Mouse (Mus musculus) stomach, embryonic 16.5 days (tissue): ENCODE measurements around the gene Mgat4e. TPM values are rescaled to one million over a fixed set of nuclear protein-coding genes. Genes with fewer than 3 reads are reported as not detected.
"Not testable (repeated sequence)": the region's sequence is repeated elsewhere in the genome, so short reads cannot be mapped to it uniquely, and the experiment has no call there.

Experiments
- ATAC-seq: fragments of 200-750 bp; cut with Nextera tagmentation; 2 replicates; pipeline ENCODE4 v1.8.0; 2017; ENCODE audit warnings: moderate number of reproducible peaks, moderate TSS enrichment; ENCODE audit not compliant: insufficient read depth, low FRiP score
- H3K27ac ChIP-seq: fragments of 300-500 bp; sonication (generic); 2 replicates; pipeline ENCODE4 v1.5.1; 2014; ENCODE audit warnings: low read length
- H3K27me3 ChIP-seq: fragments of 300-500 bp; sonication (generic); 2 replicates; pipeline ENCODE4 v1.6.1; 2014; ENCODE audit warnings: low read length, control low read depth, mixed read lengths; ENCODE audit not compliant: control insufficient read depth, insufficient read depth
- H3K36me3 ChIP-seq: fragments of 300-500 bp; sonication (generic); 2 replicates; pipeline ENCODE4 v1.6.1; 2014; ENCODE audit warnings: low read length; ENCODE audit not compliant: control insufficient read depth, insufficient read depth
- H3K4me1 ChIP-seq: fragments of 300-500 bp; sonication (generic); 2 replicates; pipeline ENCODE4 v1.6.1; 2014; ENCODE audit warnings: low read length, control low read depth, mixed read lengths; ENCODE audit not compliant: control insufficient read depth, insufficient read depth
- H3K4me2 ChIP-seq: fragments of 300-500 bp; sonication (generic); 2 replicates; pipeline ENCODE4 v1.6.1; 2014; ENCODE audit warnings: low read depth, low read length, mixed read lengths
- H3K4me3 ChIP-seq: fragments of 300-500 bp; sonication (generic); replicated peaks from 2 replicates; pipeline ENCODE4 v1.5.1; 2014; ENCODE audit warnings: mild to moderate bottlenecking, low read length
- H3K9ac ChIP-seq: fragments of 300-500 bp; sonication (generic); 2 replicates; pipeline ENCODE4 v1.6.1; 2014; ENCODE audit warnings: low read length
- H3K9me3 ChIP-seq: fragments of 300-500 bp; sonication (generic); replicated peaks from 2 replicates; pipeline ENCODE4 v1.6.1; 2016; ENCODE audit warnings: low read length, control low read depth; ENCODE audit not compliant: control insufficient read depth
- WGBS: fragments of 180-500 bp; shearing (Covaris S2); extraction: QIAGEN DNeasy Blood & Tissue Kit; methylation state at CpG from one replicate; pipeline ENCODE4 v1.1.7; 2014; 5-methylcytosine and 5-hydroxymethylcytosine counted together
- polyA plus RNA-seq: library from polyadenylated mRNA; unstranded; fragments of >200 nt; fragmentation: Nextera tagmentation; extraction: Ambion mirVana; gene quantifications from 2 replicates; pipeline ENCODE4 v1.2.1, GENCODE M21; 2015

The Mgat4e gene
- polyA plus RNA-seq, 1 experiment from 2014 or later, result not detected

DNA sequence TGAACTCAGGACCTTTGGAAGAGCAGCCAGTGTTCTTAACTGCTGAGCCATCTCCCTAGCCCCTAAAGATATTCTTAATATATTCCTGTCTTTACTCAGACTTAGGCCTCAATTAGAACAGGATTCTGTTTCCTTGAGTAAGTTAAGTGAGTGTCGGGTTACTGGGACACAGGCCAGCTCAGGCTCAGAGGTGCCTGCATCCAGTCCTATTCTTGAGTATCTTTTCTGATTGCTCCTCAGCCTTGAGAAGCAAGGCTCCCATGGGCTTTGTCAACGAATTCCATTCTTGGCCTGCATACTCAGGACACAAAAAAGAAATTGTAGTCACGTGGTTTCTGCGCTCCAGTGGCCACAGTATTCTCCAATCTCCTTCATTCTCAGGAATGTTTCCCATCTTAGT, 1.3 kb downstream of the Mgat4e start:
- H3K4me3 ChIP-seq, result no peak overlapping the region
- no peak overlapping the region for H3K9ac ChIP-seq
- peaks cover 8% of the 10 kb centered on the region; the same call in 1 of the 2 replicates for H3K9me3 ChIP-seq
- H3K36me3 ChIP-seq, result no peaks in the 10 kb centered on the region
- WGBS, result 74% methylated on average over 4 of the region's 4 CpGs
- H3K4me1 ChIP-seq, result no peaks in the 10 kb centered on the region
- no peaks in the 10 kb centered on the region for H3K27me3 ChIP-seq
- no peak overlapping the region for H3K4me2 ChIP-seq
- ATAC-seq, result no peak
- H3K27ac ChIP-seq, result no peak overlapping the region

DNA sequence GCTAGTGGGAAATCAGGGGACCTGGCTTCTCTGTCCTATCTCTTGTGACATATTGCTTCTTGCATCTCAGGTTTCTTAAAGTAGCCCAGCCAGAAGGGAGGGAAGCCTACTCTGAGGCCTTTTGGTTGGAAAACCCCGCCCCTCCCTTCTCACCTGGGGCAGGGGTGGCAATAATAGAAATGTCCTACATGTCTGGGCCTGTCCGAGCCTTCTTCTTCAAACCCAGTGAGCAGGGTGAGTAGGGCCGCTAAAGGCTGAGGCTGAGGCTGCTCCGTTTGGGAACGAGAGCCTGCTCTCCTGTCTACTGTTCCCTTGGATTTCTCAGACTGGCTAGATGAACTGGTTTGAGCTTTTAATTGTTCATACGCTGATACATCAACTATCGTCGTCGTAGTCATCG, 8.9 kb downstream of the Mgat4e start:
- H3K9me3 ChIP-seq, result peaks cover 6% of the 10 kb centered on the region; the same call in 1 of the 2 replicates
- no peaks in the 10 kb centered on the region for H3K27me3 ChIP-seq
- H3K4me3 ChIP-seq, result no peak overlapping the region
- no peak overlapping the region for H3K9ac ChIP-seq
- peak overlapping the region; percentile 60 for H3K27ac ChIP-seq
- no peaks in the 10 kb centered on the region for H3K4me1 ChIP-seq
- peak; percentile 53; the same call in 1 of the 2 replicates for ATAC-seq
- no peaks in the 10 kb centered on the region for H3K36me3 ChIP-seq
- 82% methylated on average over 10 of the region's 10 CpGs for WGBS
- H3K4me2 ChIP-seq, result no peak overlapping the region

DNA sequence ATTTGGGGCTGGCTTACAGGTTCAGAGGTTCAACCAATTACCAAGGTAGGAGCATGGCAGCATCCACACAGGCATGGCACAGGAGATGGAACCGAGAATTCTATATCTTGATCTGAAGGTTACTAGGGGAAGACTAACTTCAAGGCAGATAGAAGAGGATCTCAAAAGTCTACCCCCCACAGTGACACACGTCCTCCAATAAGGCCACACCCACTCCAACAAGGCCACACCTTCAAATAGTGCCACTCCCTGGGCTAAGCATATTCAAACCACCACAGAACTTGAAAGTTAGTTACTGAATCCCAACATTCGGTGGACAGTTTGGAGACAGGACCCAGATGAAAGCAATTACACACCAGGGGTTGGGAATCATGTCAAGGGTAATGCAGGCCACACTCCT, 14.0 kb downstream of the Mgat4e start:
- H3K4me2 ChIP-seq, result no peak overlapping the region
- H3K9ac ChIP-seq, result no peak overlapping the region
- H3K4me1 ChIP-seq, result no peaks in the 10 kb centered on the region
- H3K4me3 ChIP-seq, result no peak overlapping the region
- 70% methylated on average over 3 of the region's 3 CpGs for WGBS
- H3K36me3 ChIP-seq, result no peaks in the 10 kb centered on the region
- H3K9me3 ChIP-seq, result no peaks in the 10 kb centered on the region
- H3K27me3 ChIP-seq, result no peaks in the 10 kb centered on the region
- ATAC-seq, result no peak
- no peak overlapping the region for H3K27ac ChIP-seq

DNA sequence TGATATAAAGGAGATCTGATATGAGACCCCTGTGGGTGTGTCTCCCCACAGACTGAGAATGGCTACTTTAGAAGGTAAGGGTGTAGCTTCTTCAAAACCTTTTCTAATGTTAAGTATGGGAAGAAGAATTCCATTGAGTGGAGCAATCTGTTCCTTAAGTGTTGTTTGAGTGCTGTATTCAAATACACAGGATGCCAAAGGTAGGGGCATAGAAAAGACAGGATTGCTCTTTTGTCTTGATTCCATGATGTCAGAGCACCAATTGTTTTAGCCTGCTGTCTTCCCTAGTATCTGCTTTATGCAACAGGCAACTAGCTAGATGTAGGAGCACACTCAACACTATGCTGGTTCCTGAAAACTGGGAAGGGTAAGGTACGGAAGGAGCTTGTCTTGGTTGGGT, 14.4 kb downstream of the Mgat4e start:
- WGBS, result 94% methylated on average over 1 of the region's 1 CpGs
- no peaks in the 10 kb centered on the region for H3K9me3 ChIP-seq
- no peak for ATAC-seq

DNA sequence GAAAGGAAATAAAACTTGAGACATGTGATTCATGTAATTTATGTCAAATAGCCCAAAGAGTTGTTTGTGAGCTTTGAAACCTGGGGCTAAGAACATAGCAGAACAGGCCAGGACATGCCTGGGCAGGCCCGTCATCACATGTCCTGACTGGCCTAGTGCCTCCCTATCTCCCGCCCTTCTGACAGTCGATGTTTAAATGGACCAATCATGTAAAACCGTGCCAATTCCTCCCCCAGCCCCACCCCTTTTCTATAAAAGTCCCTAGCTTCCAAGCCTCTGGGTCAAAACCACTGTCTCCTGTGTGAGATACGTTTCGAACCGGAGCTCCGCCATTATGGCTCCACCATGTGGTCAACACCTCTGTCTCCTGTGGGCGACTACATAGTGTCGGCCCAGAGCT, 15.8 kb downstream of the Mgat4e start:
- H3K4me2 ChIP-seq, H3K9me3 ChIP-seq, H3K9ac ChIP-seq, H3K4me1 ChIP-seq, H3K4me3 ChIP-seq, H3K27ac ChIP-seq, ATAC-seq, H3K36me3 ChIP-seq, H3K27me3 ChIP-seq: not testable (repeated sequence)
- 88% methylated on average over 10 of the region's 10 CpGs for WGBS

More for the DNA sequence above, 14.4 kb downstream of the Mgat4e start:
- H3K36me3 ChIP-seq, result no peaks in the 10 kb centered on the region
- H3K4me1 ChIP-seq, result no peaks in the 10 kb centered on the region
- no peaks in the 10 kb centered on the region for H3K27me3 ChIP-seq
- no peak overlapping the region for H3K27ac ChIP-seq
- no peak overlapping the region for H3K9ac ChIP-seq
- no peak overlapping the region for H3K4me3 ChIP-seq
- no peak overlapping the region for H3K4me2 ChIP-seq

DNA sequence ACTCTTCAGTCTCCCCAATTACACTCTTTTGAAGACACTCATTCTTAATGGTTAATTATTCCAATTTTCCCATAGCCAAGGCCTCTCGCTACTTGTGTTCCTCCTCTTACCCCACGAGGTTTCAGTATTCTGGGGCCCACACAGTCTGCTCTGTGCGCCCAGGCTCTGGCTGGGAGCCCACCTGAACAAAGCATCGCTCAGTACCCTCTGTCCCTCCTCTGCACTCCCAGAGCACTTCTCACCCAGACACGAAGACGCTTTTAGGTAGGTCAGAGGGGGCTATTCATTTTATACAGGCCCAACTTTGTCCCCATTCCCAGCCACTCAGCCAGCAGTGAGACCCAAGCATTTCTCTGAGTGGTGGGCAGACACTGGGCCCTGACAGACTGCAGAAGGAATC, 18.9 kb downstream of the Mgat4e start:
- no peak overlapping the region for H3K4me2 ChIP-seq
- WGBS, result 76% methylated on average over 6 of the region's 6 CpGs
- H3K9ac ChIP-seq, result no peak overlapping the region
- no peaks in the 10 kb centered on the region for H3K36me3 ChIP-seq
- H3K4me3 ChIP-seq, result no peak overlapping the region
- H3K4me1 ChIP-seq, result no peaks in the 10 kb centered on the region
- no peaks in the 10 kb centered on the region for H3K27me3 ChIP-seq
- no peaks in the 10 kb centered on the region for H3K9me3 ChIP-seq
- no peak for ATAC-seq
- no peak overlapping the region for H3K27ac ChIP-seq

DNA sequence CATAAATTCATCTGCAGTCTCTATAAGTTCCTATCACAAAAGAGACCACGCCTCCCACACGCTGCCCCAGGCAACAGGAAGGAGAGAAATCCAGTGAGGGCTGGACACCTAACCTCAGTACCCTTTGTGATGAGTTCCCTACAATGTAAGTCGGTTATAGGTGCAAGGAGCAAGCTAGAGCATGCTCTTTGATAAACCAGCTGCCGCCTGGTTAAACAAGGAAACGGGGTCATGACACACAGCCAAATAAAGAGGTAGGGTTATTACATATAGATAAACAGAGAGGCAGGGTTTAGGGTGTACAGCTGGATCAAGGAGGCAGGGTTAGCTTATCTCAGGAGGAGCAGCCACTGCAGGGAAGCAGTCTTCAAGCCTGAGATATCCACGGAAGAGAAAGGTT, 22.7 kb downstream of the Mgat4e start:
- Histone ChIP-seq H3K9ac (no peak overlapping the region), H3K27ac (peak overlapping the region; percentile 52), H3K9me3 (no peaks in the 10 kb centered on the region), H3K4me1 (0 out of 2 replicates have a peak, but pooled peaks cover 3% of the 10 kb centered on the region), H3K27me3 (no peaks in the 10 kb centered on the region), H3K4me3 (no peak overlapping the region), H3K36me3 (no peaks in the 10 kb centered on the region), H3K4me2 (no peak overlapping the region)
- peak; percentile 82 for ATAC-seq
- 27% methylated on average over 6 of the region's 6 CpGs for WGBS

DNA sequence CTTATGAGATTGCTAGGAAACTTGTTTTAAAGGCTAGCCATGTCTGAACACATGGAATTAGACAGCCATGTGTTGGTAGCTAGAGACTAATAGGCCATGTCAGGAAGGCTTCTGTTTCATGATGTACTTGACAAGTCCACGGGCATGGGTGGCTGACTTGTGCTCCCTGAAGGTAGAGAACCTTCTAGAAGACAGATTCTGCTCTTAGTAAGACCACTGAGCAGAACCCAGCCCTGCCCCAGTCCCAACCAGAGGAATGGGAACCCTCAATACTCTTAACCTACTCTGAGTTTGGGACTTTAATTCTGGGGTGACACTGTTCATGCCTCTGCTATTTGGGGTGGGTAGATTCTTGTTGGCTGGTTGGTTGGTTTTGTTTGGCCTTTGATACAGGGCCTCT, 24.5 kb downstream of the Mgat4e start:
- ATAC-seq, result no peak
- WGBS, result 91% methylated on average over 1 of the region's 1 CpGs
- no peaks in the 10 kb centered on the region for H3K27me3 ChIP-seq
- no peaks in the 10 kb centered on the region for H3K36me3 ChIP-seq
- H3K9ac ChIP-seq, result no peak overlapping the region
- H3K9me3 ChIP-seq, result no peaks in the 10 kb centered on the region
- no peak overlapping the region for H3K27ac ChIP-seq
- H3K4me3 ChIP-seq, result no peak overlapping the region
- no peak overlapping the region for H3K4me2 ChIP-seq
- H3K4me1 ChIP-seq, result 0 out of 2 replicates have a peak, but pooled peaks cover 3% of the 10 kb centered on the region

DNA sequence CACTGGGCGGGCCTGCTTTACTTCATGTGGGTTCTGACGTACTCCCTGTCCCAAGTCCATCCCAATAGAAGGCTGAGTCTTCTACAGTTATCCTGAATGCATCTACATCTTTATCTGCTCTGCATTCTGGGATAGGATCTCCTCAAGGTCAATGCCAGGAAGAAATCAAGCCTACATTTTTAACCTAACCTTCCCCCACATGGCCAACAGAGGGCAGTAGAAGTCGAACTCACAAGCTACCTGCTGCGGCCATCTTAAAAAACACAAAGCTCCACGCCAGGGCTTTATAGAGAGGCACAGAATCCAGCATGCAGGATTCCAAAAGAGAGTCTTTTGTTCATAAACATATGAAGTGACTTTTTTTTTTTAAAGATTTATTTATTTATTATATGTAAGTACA, 25.1 kb downstream of the Mgat4e start:
- Histone ChIP-seq H3K27me3 (no peaks in the 10 kb centered on the region), H3K4me2 (no peak overlapping the region), H3K36me3 (no peaks in the 10 kb centered on the region), H3K9ac (no peak overlapping the region), H3K4me1 (0 out of 2 replicates have a peak, but pooled peaks cover 3% of the 10 kb centered on the region), H3K9me3 (no peaks in the 10 kb centered on the region), H3K4me3 (no peak overlapping the region), H3K27ac (no peak overlapping the region)
- WGBS, result 78% methylated on average over 5 of the region's 5 CpGs
- no peak for ATAC-seq

DNA sequence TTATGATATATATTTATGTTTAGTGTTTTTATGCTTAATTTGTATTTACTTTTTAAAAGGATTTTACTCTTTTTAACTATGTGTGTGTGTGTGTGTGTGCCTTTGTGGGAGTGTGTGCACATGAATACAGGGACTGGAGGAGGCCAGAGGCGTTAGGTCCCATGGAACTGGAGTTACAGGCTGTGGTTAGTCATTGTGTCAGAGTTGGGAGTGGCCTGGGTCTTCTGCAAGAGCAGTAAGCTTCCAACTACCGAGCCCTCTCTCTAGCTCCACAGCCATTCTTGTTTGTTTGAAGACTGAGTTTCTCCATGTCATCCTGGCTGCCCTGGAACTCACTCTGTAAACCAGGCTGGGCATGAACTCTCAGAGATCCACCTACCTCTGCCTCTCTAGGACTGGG, 27.2 kb downstream of the Mgat4e start:
- no peaks in the 10 kb centered on the region for H3K9me3 ChIP-seq
- 0 out of 2 replicates have a peak, but pooled peaks cover 3% of the 10 kb centered on the region for H3K4me1 ChIP-seq
- no peak overlapping the region for H3K4me2 ChIP-seq
- no peaks in the 10 kb centered on the region for H3K36me3 ChIP-seq
- H3K27me3 ChIP-seq, result no peaks in the 10 kb centered on the region
- 33% methylated on average over 2 of the region's 2 CpGs for WGBS
- ATAC-seq, result no peak; the same call in 1 of the 2 replicates
- no peak overlapping the region for H3K9ac ChIP-seq
- no peak overlapping the region for H3K4me3 ChIP-seq
- H3K27ac ChIP-seq, result peak overlapping the region; percentile 57
